Mouse (Mus musculus) erythroblast, embryonic 14.5 days (primary cell): Measurements from ENCODE around the gene Arl1. TPM values are rescaled to one million over a fixed set of nuclear protein-coding genes. Genes with fewer than 3 reads are reported as not detected.
"Not testable (repeated sequence)": the region's sequence is repeated elsewhere in the genome, so short reads cannot be mapped to it uniquely, and the experiment has no call there.

Experiments used
- H3K27me3 ChIP-seq: 2 replicates; pipeline ENCODE4 v1.6.1; 2012; ENCODE audit warnings: inconsistent platforms; ENCODE audit not compliant: control insufficient read depth
- H3K36me3 ChIP-seq: 2 replicates; pipeline ENCODE4 v1.6.1; 2012; ENCODE audit warnings: mild to moderate bottlenecking, inconsistent platforms; ENCODE audit not compliant: control insufficient read depth
- H3K4me1 ChIP-seq: 2 replicates; pipeline ENCODE4 v1.6.1; 2012; ENCODE audit warnings: inconsistent platforms; ENCODE audit not compliant: control insufficient read depth
- H3K4me3 ChIP-seq: replicated peaks from 2 replicates; pipeline ENCODE3; 2012; ENCODE audit warnings: moderate library complexity, mild to moderate bottlenecking, inconsistent platforms
- H3K9me3 ChIP-seq: 2 replicates; pipeline ENCODE4 v1.6.1; 2012; ENCODE audit warnings: low read length, inconsistent platforms, mixed read lengths; ENCODE audit not compliant: control insufficient read depth
- GATA1 ChIP-seq: IDR thresholded peaks from 2 replicates; pipeline ENCODE4 v1.6.1; 2012; ENCODE audit warnings: low read length, inconsistent platforms, mixed read lengths
- TAL1 ChIP-seq: IDR thresholded peaks from 3 replicates; pipeline ENCODE4 v1.6.1; 2012; ENCODE audit warnings: low read length, inconsistent platforms, mixed read lengths
- polyA plus RNA-seq: library from polyadenylated mRNA; stranded (reverse); fragments of >175 nt; gene quantifications from 2 replicates; pipeline ENCODE4 v1.2.3, GENCODE M21; 2012

Arl1 gene
- polyA plus RNA-seq, 1 experiment, result 0.85 TPM

DNA sequence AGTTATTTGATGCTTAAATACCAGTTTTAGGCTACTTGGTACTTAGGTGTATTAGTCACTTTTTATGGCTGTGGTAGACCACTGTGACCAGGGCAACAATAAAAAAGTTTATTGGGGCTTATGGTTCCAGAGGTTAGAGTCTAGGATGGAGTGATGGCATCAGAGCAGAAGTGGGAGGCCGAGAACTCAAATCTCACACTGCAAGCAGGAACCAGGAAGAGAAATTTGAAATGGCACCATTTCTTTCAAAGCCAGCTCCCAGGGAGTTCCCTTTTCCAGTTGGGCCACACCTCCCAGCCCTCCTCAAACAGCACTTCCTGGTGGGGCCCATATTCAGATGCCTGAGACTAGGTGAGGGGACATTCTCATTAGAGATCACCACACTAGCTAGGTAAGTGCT is 9.2 kb downstream of the Arl1 start:
- H3K27me3 ChIP-seq, result no peaks in the 10 kb centered on the region
- H3K4me3 ChIP-seq, result no peak overlapping the region
- H3K36me3 ChIP-seq, result peaks cover 50% of the 10 kb centered on the region
- TF ChIP-seq GATA1 (no peak), TAL1 (no peak)
- no peaks in the 10 kb centered on the region for H3K4me1 ChIP-seq
- H3K9me3 ChIP-seq, result no peaks in the 10 kb centered on the region

DNA sequence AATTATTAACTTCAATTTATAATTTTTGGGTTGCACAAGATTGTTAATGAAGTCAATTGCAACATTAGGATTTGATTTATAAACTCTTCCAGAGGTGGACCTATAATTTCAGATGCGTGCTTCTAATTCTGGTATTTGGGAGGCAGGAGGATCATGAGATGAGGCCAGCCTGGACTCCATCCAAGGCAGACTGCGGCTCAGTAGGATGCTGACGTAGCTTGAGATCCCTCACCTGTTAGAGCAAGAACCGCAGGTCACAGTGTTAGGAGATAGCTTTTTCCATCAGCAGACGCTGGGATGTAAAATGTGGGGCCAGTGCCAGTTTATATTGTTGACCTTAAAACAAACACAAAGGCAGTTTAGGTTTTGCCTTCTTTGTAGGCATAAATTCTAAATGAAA is 10.1 kb downstream of the Arl1 start:
- TF ChIP-seq GATA1 (no peak), TAL1 (no peak)
- Histone ChIP-seq H3K27me3 (no peaks in the 10 kb centered on the region), H3K4me3 (no peak overlapping the region), H3K4me1 (no peaks in the 10 kb centered on the region), H3K9me3 (no peaks in the 10 kb centered on the region), H3K36me3 (peaks cover 57% of the 10 kb centered on the region)

DNA sequence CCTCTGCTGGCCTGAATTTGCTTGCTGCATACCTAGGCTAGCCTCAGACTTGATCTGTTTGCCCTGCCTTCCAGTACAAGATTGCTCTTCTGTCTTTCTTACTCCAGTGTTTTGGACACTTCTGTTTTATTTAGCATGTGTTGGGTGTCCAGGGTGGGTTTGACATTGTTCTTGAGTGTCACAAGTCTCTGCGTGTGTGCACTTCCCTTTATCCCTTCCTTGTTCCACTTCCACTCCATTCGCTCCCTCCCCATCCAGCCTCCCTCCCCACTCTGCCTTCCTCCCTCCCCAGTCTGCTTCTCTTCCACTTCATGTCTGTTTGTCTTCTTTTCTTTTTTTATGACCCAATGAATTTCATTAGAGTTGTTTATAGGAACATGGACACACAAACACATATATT is 10.8 kb downstream of the Arl1 start:
- Histone ChIP-seq H3K4me1 (no peaks in the 10 kb centered on the region), H3K9me3 (no peaks in the 10 kb centered on the region), H3K27me3 (no peaks in the 10 kb centered on the region), H3K4me3 (no peak overlapping the region), H3K36me3 (peaks cover 58% of the 10 kb centered on the region)
- TF ChIP-seq TAL1, result no peak
- TF ChIP-seq GATA1, result no peak

- no peaks in the 10 kb centered on the region for H3K4me1 ChIP-seq
- no peaks in the 10 kb centered on the region for H3K27me3 ChIP-seq
- H3K9me3 ChIP-seq, result no peaks in the 10 kb centered on the region
- no peak overlapping the region for H3K4me3 ChIP-seq
- peaks cover 83% of the 10 kb centered on the region for H3K36me3 ChIP-seq
- TF ChIP-seq TAL1 (no peak), GATA1 (no peak)
Observed at GRCm38 (mm10) chr10:88761524-88762212, 31.0 kb downstream of the Arl1 start.

DNA sequence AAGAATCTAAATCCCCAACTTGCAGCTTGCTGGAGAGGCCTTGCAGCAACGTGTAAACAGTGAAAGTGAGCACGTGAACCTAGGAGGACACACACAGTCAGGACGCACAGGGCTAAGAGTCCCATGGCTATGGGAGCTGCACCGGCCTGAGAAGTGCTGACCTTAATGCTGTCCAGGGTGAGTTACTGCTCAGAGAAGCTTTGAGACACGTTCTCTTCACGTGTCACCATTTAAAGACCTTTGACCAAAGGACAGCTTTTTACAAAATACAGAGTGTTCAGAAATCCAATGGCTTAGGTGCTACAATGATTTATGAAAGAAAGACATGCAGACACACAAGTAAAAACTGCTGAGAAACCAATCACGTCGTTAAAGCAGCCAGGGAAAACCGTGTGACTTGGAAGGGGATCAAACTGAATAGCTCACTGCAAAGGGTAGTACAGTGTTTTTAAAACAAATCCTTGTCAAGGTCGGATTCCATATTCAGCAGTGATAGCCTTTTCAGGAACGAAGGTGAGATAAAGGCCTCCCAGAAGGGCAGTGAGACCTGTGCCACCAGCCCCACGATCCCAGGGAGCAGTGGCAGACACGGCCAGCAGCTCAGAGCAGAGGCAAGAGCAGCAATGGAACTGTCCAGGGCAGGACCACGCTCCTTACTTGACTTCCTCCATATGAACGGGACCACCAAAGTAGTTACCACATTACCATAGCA is 34.9 kb downstream of the Arl1 start:
- Histone ChIP-seq H3K36me3 (peaks cover 83% of the 10 kb centered on the region), H3K27me3 (no peaks in the 10 kb centered on the region), H3K4me1 (no peaks in the 10 kb centered on the region), H3K9me3 (no peaks in the 10 kb centered on the region), H3K4me3 (no peak overlapping the region)
- TF ChIP-seq GATA1 (no peak), TAL1 (no peak)

DNA sequence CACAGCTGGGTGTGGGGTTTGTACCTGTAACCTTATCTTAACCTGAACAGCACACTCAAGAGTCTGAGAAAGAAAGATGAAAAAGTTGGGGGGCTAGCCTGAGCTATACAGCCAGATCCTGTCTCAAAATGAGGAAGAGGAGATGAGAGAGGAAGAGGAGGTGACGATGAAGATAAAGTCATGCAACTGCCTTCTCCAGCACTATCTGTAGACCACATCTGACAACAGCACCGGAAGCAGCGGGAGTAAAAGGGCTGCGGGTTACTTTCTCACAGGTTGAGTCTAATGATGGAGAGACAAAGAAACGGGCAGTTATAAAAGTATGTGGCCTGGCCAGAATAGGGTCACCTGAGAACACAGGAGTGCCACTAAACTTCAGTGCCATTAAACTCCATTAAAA is 38.3 kb downstream of the Arl1 start:
- no peaks in the 10 kb centered on the region for H3K9me3 ChIP-seq
- H3K4me3 ChIP-seq, result no peak overlapping the region
- H3K36me3 ChIP-seq, result peaks cover 84% of the 10 kb centered on the region
- H3K4me1 ChIP-seq, result no peaks in the 10 kb centered on the region
- no peak for TF ChIP-seq GATA1
- TF ChIP-seq TAL1, result no peak
- no peaks in the 10 kb centered on the region for H3K27me3 ChIP-seq

GRCm38 (mm10) chr10:88769676-88770075 is 39.0 kb downstream of the Arl1 start:
- no peak overlapping the region for H3K4me3 ChIP-seq
- H3K4me1 ChIP-seq, result no peaks in the 10 kb centered on the region
- H3K9me3 ChIP-seq, result no peaks in the 10 kb centered on the region
- no peaks in the 10 kb centered on the region for H3K27me3 ChIP-seq
- H3K36me3 ChIP-seq, result peaks cover 80% of the 10 kb centered on the region
- TF ChIP-seq TAL1 (no peak), GATA1 (no peak)

GRCm38 (mm10) chr10:88772965-88773364 is 42.3 kb downstream of the Arl1 start:
- H3K4me3 ChIP-seq, H3K27me3 ChIP-seq, H3K9me3 ChIP-seq, H3K4me1 ChIP-seq: not testable (repeated sequence)
- H3K36me3 ChIP-seq, result peaks cover 70% of the 10 kb centered on the region

DNA sequence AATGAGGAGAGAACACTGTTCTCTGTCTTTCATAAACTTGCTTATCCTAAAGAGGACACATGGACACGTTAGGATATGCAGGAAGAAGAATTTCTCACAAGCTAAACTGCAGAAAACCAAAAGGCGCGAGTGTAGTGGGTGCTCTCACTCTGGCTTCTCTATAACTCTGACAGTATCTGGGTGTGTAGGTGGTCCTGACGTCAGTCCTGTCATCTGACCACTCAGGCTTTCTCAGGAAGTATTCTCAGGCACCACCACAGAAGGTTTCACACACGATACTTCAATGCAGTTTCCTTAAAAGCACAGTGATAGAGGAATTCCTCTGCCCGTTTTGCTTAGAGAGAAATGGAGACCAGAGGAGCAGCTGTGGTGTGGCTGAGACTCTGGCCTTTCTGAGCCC is 45.5 kb downstream of the Arl1 start:
- no peaks in the 10 kb centered on the region for H3K27me3 ChIP-seq
- peaks cover 54% of the 10 kb centered on the region for H3K36me3 ChIP-seq
- H3K4me3 ChIP-seq, result no peak overlapping the region
- no peaks in the 10 kb centered on the region for H3K4me1 ChIP-seq
- TF ChIP-seq TAL1 (no peak), GATA1 (no peak)
- H3K9me3 ChIP-seq, result no peaks in the 10 kb centered on the region
